ENCODE assay signal across 10 mouse cellular contexts in the genomic region with DNA sequence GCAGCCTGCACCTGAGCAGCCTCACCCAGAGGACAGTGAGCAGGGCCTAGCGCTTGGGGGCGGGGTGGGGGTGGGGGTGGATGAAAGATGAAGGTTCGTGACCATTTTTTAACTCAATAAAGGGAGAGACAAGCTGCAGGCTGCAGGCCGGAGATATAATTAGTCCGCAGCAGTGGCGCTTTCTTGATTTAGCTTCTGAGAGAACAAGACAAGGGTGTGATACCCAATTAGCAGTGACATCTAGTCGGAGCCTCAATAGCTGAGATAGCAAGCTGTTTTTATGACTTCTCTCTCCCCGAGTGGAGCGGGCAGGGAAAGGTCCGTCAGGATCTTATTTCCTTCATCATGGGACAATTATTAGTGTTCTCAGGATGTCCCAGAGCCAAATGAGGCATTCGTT. TPM values are rescaled to one million over a fixed set of nuclear protein-coding genes. Genes with fewer than 3 reads are reported as not detected.
DNase-seq lines count a peak whose midpoint lies in the region; ATAC-seq and TF ChIP-seq lines count a peak whose summit lies in the region.
"Had no signal": no experiment of that assay in that cellular context is flagged by ENCODE, and none has a peak within 500 bp of the region (broad histone marks: within the 10 kb centered on the region; RNA-seq: fewer than 3 reads in every experiment).

No protein-coding gene starts in this region.

- TF ChIP-seq CTCF in kidney, postnatal 0 days (IDR thresholded peaks at IDR 0.05; ENCODE audit: low read depth) = no peak
- no peak for TF ChIP-seq CTCF in liver, postnatal 0 days (IDR thresholded peaks at IDR 0.05; ENCODE audit: low read depth)

- peak overlapping the region; percentile 0; the same call in 1 of the 2 replicates for H3K4me2 ChIP-seq in kidney, postnatal 0 days (ENCODE audit: low read length)
- H3K4me2 ChIP-seq in hindbrain, embryonic 11.5 days (replicated peaks; ENCODE audit: low read depth, low read length) = peak overlapping the region; percentile 11; the same call in 1 of the 2 replicates
- H3K4me2 ChIP-seq in midbrain, embryonic 11.5 days = no peak overlapping the region
- H3K4me2 ChIP-seq in liver, postnatal 0 days (ENCODE audit: low read depth, low read length) = no peak overlapping the region

- H3K27ac ChIP-seq in kidney, postnatal 0 days = no peak overlapping the region
- peak overlapping the region; percentile 65 for H3K27ac ChIP-seq in hindbrain, embryonic 11.5 days (ENCODE audit: low read depth, low read length)
- H3K27ac ChIP-seq in midbrain, embryonic 11.5 days (ENCODE audit: low read depth, low read length) = 0 out of 2 replicates have a peak overlapping the region, but pooled peaks have one; percentile 16
- H3K27ac ChIP-seq in liver, postnatal 0 days (ENCODE audit: low read depth) = no peak overlapping the region

- no peaks in the 10 kb centered on the region for H3K9me3 ChIP-seq in kidney, postnatal 0 days (replicated peaks; ENCODE audit: low read length)
- no peaks in the 10 kb centered on the region for H3K9me3 ChIP-seq in hindbrain, embryonic 11.5 days (ENCODE audit: control insufficient read depth, low read length)
- H3K9me3 ChIP-seq in midbrain, embryonic 11.5 days (ENCODE audit: control insufficient read depth, low read length) = no peaks in the 10 kb centered on the region
- no peaks in the 10 kb centered on the region for H3K9me3 ChIP-seq in liver, postnatal 0 days (ENCODE audit: low read length)

- TF ChIP-seq EP300 in liver, postnatal 0 days (IDR thresholded peaks at IDR 0.05; ENCODE audit: low read depth) = no peak

- no peaks in the 10 kb centered on the region for H3K36me3 ChIP-seq in kidney, postnatal 0 days (ENCODE audit: insufficient read depth, low read length)
- no peaks in the 10 kb centered on the region for H3K36me3 ChIP-seq in hindbrain, embryonic 11.5 days (ENCODE audit: control insufficient read depth, insufficient read depth, low read length)
- H3K36me3 ChIP-seq in midbrain, embryonic 11.5 days (ENCODE audit: control insufficient read depth, insufficient read depth, low read length) = no peaks in the 10 kb centered on the region
- no peaks in the 10 kb centered on the region for H3K36me3 ChIP-seq in liver, postnatal 0 days (replicated peaks; ENCODE audit: insufficient read depth, low read length)

- WGBS in kidney, postnatal 0 days = 39% methylated on average over 11 of the region's 11 CpGs
- 46% methylated on average over 11 of the region's 11 CpGs for WGBS in hindbrain, embryonic 11.5 days
- WGBS in midbrain, embryonic 11.5 days = 60% methylated on average over 11 of the region's 11 CpGs
- 59% methylated on average over 11 of the region's 11 CpGs for WGBS in liver, postnatal 0 days (ENCODE audit: insufficient replicate concordance)

- H3K4me3 ChIP-seq in kidney, postnatal 0 days (replicated peaks; ENCODE audit: low read depth, low read length) = no peak overlapping the region
- no peak overlapping the region for H3K4me3 ChIP-seq in hindbrain, embryonic 11.5 days (ENCODE audit: low read depth, low read length)
- H3K4me3 ChIP-seq in midbrain, embryonic 11.5 days (ENCODE audit: low read depth, low read length) = no peak overlapping the region
- H3K4me3 ChIP-seq in liver, postnatal 0 days (ENCODE audit: low read depth, low read length) = no peak overlapping the region

- H3K9ac ChIP-seq in kidney, postnatal 0 days (ENCODE audit: low read depth, low read length) = no peak overlapping the region
- peak overlapping the region; percentile 31; the same call in 1 of the 2 replicates for H3K9ac ChIP-seq in hindbrain, embryonic 11.5 days (ENCODE audit: low read depth, low read length)
- no peak overlapping the region for H3K9ac ChIP-seq in midbrain, embryonic 11.5 days (ENCODE audit: low read length)
- no peak overlapping the region for H3K9ac ChIP-seq in liver, postnatal 0 days (replicated peaks)

- DNase-seq in kidney, postnatal 0 days (ENCODE audit: low spot score) = no peak
- DNase-seq in kidney, adult 18-20 months = no peak
- DNase-seq in hindbrain, embryonic 11.5 days (ENCODE audit: low spot score) = no peak
- DNase-seq in midbrain, embryonic 11.5 days (ENCODE audit: low spot score, missing footprints) = no peak
- DNase-seq in retina, embryonic 14.5 days (ENCODE audit: low spot score) = peak; percentile 45
- no peak for DNase-seq in liver, postnatal 0 days
- DNase-seq in urinary bladder, postnatal 4 days (ENCODE audit: low spot score in 2 of 2) = no peak
- no peak for DNase-seq in left cerebral cortex, postnatal 10 days (ENCODE audit: extremely low spot score in 1 of 2, low spot score in 2 of 2)
- DNase-seq: layer of hippocampus, postnatal 36 days; liver had no signal

- no peaks in the 10 kb centered on the region for H3K27me3 ChIP-seq in kidney, postnatal 0 days (ENCODE audit: insufficient read depth, low read length)
- H3K27me3 ChIP-seq in hindbrain, embryonic 11.5 days (ENCODE audit: control insufficient read depth, insufficient read depth, low read length) = no peaks in the 10 kb centered on the region; the same call in 1 of the 2 replicates
- peaks cover 7% of the 10 kb centered on the region for H3K27me3 ChIP-seq in midbrain, embryonic 11.5 days (ENCODE audit: control insufficient read depth, insufficient read depth, low read length)
- peaks cover 13% of the 10 kb centered on the region; the same call in 1 of the 2 replicates for H3K27me3 ChIP-seq in liver, postnatal 0 days (ENCODE audit: insufficient read depth, low read length)

- peaks cover 41% of the 10 kb centered on the region; the same call in 1 of the 2 replicates for H3K4me1 ChIP-seq in kidney, postnatal 0 days (replicated peaks; ENCODE audit: insufficient read depth, low read length)
- H3K4me1 ChIP-seq in hindbrain, embryonic 11.5 days (replicated peaks; ENCODE audit: control insufficient read depth, insufficient read depth, low read length) = peaks cover 52% of the 10 kb centered on the region
- H3K4me1 ChIP-seq in midbrain, embryonic 11.5 days (ENCODE audit: control insufficient read depth, insufficient read depth, low read length) = peaks cover 75% of the 10 kb centered on the region
- H3K4me1 ChIP-seq in liver, postnatal 0 days (ENCODE audit: insufficient read depth) = peaks cover 38% of the 10 kb centered on the region

- no peak for ATAC-seq in kidney, postnatal 0 days (replicated peaks; ENCODE audit: low FRiP score, low read depth)
- no peak for ATAC-seq in hindbrain, embryonic 11.5 days (ENCODE audit: low FRiP score)
- no peak for ATAC-seq in midbrain, embryonic 11.5 days (ENCODE audit: low FRiP score)
- ATAC-seq in liver, postnatal 0 days = no peak

- intact Hi-C loops in left cerebral cortex, postnatal 10 days (cut with DNase I) = no loop called here

RNA-seq across cellular contexts. Expression of a gene that starts 7.2 kb away (rescaled TPM):
- 5.0 and 5.8 TPM in 2 replicates for polyA plus RNA-seq in kidney, postnatal 0 days (2015; fragmentation: Nextera tagmentation; extraction: Ambion mirVana)
- polyA plus RNA-seq in hindbrain, embryonic 11.5 days (2014; fragmentation: Nextera tagmentation; extraction: Ambion mirVana) = 4.8 and 6.5 TPM in 2 replicates
- 5.8 and 6.7 TPM in 2 replicates for polyA plus RNA-seq in midbrain, embryonic 11.5 days (2014; fragmentation: Nextera tagmentation; extraction: Ambion mirVana)
- polyA plus RNA-seq in liver, postnatal 0 days (2015; fragmentation: Nextera tagmentation; extraction: Ambion mirVana) = 0.80 and 1.8 TPM in 2 replicates
- 1 to 10 TPM; 6.4 to 7.4 TPM for total RNA-seq in left cerebral cortex, postnatal 10 days (2021)

Comparison
In these comparisons a context has a peak if more than half of its experiments do, and no peak if none do; other contexts are left out.
1. H3K27ac ChIP-seq: peak in hindbrain, embryonic 11.5 days (single experiment) and midbrain, embryonic 11.5 days (single experiment); none in kidney, postnatal 0 days (single experiment) and liver, postnatal 0 days (single experiment).
2. H3K4me2 ChIP-seq: peak in kidney, postnatal 0 days (single experiment) and hindbrain, embryonic 11.5 days (single experiment); none in midbrain, embryonic 11.5 days (single experiment) and liver, postnatal 0 days (single experiment).